23 mouse cellular contexts compared by ENCODE assay signal in the genomic region with DNA sequence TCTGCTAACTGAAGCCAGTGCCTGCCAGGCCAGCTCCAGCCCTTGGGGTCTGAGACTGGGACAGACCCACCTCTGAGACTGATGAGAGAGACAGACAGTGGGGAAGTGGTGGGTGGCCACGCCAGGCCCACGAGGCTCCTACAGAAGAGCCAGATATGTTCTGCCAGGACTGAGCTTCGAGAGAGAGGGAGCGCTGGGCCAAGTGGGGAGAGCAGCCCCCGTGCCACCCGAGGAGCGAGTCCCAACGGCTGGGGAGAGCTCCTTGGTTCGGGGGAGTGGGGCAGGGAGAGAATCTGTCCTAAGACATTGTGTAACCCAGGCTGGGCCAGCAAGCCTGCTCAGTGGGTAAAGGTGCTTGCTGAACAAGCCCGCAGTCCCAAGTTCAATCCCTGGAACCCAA. TPM values are rescaled to one million over a fixed set of nuclear protein-coding genes. Genes with fewer than 3 reads are reported as not detected.
A peak's percentile ranks its signal among the peaks of the same experiment; 100 is the strongest.
DNase-seq lines count a peak whose midpoint lies in the region; ATAC-seq lines count a peak whose summit lies in the region.
"Had no signal": no experiment of that assay in that cellular context is flagged by ENCODE, and none has a peak within 500 bp of the region (broad histone marks: within the 10 kb centered on the region; RNA-seq: fewer than 3 reads in every experiment).

No protein-coding gene starts in this region.

- intact Hi-C loops in gastrocnemius, postnatal 14 days (cut with DNase I; ENCODE audit: low total_unique reads) = no loop called here

- peaks cover 12% of the 10 kb centered on the region for H3K4me1 ChIP-seq in embryonic facial prominence, embryonic 13.5 days
- peaks cover 18% of the 10 kb centered on the region for H3K4me1 ChIP-seq in embryonic facial prominence, embryonic 10.5 days
- H3K4me1 ChIP-seq in heart, embryonic 10.5 days = peaks cover 14% of the 10 kb centered on the region

- H3K27ac ChIP-seq in embryonic facial prominence, embryonic 13.5 days = no peak overlapping the region
- no peak overlapping the region for H3K27ac ChIP-seq in embryonic facial prominence, embryonic 10.5 days (replicated peaks)
- no peak overlapping the region for H3K27ac ChIP-seq in heart, embryonic 10.5 days
- H3K27ac ChIP-seq: forebrain, embryonic 13.5 days; forebrain, embryonic 15.5 days had no signal

- no peak for DNase-seq in embryonic facial prominence, embryonic 10.5 days (ENCODE audit: low spot score)
- peak; percentile 27 for DNase-seq in gastrocnemius, postnatal 14 days
- no peak for DNase-seq in gastrocnemius, adult 8-10 months (ENCODE audit: low spot score in 2 of 2)
- peak; percentile 71 for DNase-seq in heart, embryonic 10.5 days (ENCODE audit: low spot score)
- DNase-seq in heart, adult 9 months (ENCODE audit: low spot score in 2 of 2) = no peak
- DNase-seq: adrenal gland, adult 8-10 months; adrenal gland, postnatal 14 days; adrenal gland, postnatal 36 days; B cell, adult 2 months; cerebellum, adult 11-12 months; cerebellum, adult 2 months; cerebellum, adult 9-10 months; cerebellum, postnatal 10 days; cerebellum, postnatal 25 days; forebrain, postnatal 0 days had no signal

- 0 out of 2 replicates have a peak overlapping the region, but pooled peaks have one; percentile 16 for H3K9ac ChIP-seq in embryonic facial prominence, embryonic 13.5 days
- H3K9ac ChIP-seq: forebrain, embryonic 13.5 days; forebrain, embryonic 15.5 days; forebrain, postnatal 0 days had no signal

- 70% methylated on average over 10 of the region's 10 CpGs for WGBS in embryonic facial prominence, embryonic 13.5 days
- WGBS in embryonic facial prominence, embryonic 10.5 days = 77% methylated on average over 10 of the region's 10 CpGs
- WGBS in heart, embryonic 10.5 days = 71% methylated on average over 10 of the region's 10 CpGs

- H3K27me3 ChIP-seq in embryonic facial prominence, embryonic 13.5 days = peaks cover 61% of the 10 kb centered on the region
- peaks cover 84% of the 10 kb centered on the region for H3K27me3 ChIP-seq in embryonic facial prominence, embryonic 10.5 days (replicated peaks; ENCODE audit: low read depth, poor library complexity, severe bottlenecking)
- peaks cover 86% of the 10 kb centered on the region for H3K27me3 ChIP-seq in heart, embryonic 10.5 days (ENCODE audit: insufficient read depth, poor library complexity, severe bottlenecking)
- H3K27me3 ChIP-seq: CH12.LX, Patski had no signal

- H3K4me2 ChIP-seq in embryonic facial prominence, embryonic 13.5 days = no peak overlapping the region
- H3K4me2 ChIP-seq: forebrain, embryonic 13.5 days; forebrain, embryonic 15.5 days had no signal

- ATAC-seq in embryonic facial prominence, embryonic 13.5 days (ENCODE audit: insufficient number of reproducible peaks, insufficient read depth, low FRiP score, low TSS enrichment, low read depth) = no peak
- ATAC-seq: activated CD4-positive, CD25-positive, alpha-beta regulatory T cell, adult 4 months; CD4-positive, CD25-positive, alpha-beta regulatory T cell, adult 4 months; forebrain, embryonic 13.5 days; forebrain, embryonic 15.5 days; forebrain, postnatal 0 days; Patski had no signal

- no peak overlapping the region for H3K4me3 ChIP-seq in embryonic facial prominence, embryonic 13.5 days
- no peak overlapping the region for H3K4me3 ChIP-seq in embryonic facial prominence, embryonic 10.5 days
- no peak overlapping the region for H3K4me3 ChIP-seq in heart, embryonic 10.5 days
- H3K4me3 ChIP-seq: forebrain, embryonic 13.5 days; forebrain, embryonic 15.5 days had no signal

- H3K9me3 ChIP-seq in embryonic facial prominence, embryonic 13.5 days = no peaks in the 10 kb centered on the region
- 0 out of 2 replicates have a peak, but pooled peaks cover 4% of the 10 kb centered on the region for H3K9me3 ChIP-seq in embryonic facial prominence, embryonic 10.5 days
- H3K9me3 ChIP-seq in heart, embryonic 10.5 days = no peaks in the 10 kb centered on the region
- H3K9me3 ChIP-seq: forebrain, embryonic 13.5 days; forebrain, embryonic 15.5 days had no signal

- H3K36me3 ChIP-seq in embryonic facial prominence, embryonic 13.5 days = no peaks in the 10 kb centered on the region
- no peaks in the 10 kb centered on the region for H3K36me3 ChIP-seq in embryonic facial prominence, embryonic 10.5 days (replicated peaks)
- no peaks in the 10 kb centered on the region for H3K36me3 ChIP-seq in heart, embryonic 10.5 days
- H3K36me3 ChIP-seq: forebrain, embryonic 15.5 days; G1E had no signal

RNA-seq across cellular contexts. Expression of gene Cilp2, which starts 10.5 kb away (rescaled TPM):
- 0.96 and 1.1 TPM in 2 replicates for polyA plus RNA-seq in embryonic facial prominence, embryonic 13.5 days (2015; fragmentation: Nextera tagmentation; extraction: Ambion mirVana)
- polyA plus RNA-seq in embryonic facial prominence, embryonic 10.5 days (2016; fragmentation: Nextera tagmentation; extraction: Ambion mirVana) = 0.39 and 0.54 TPM in 2 replicates
- total RNA-seq in gastrocnemius, postnatal 14 days (2021) = 10 to 100 TPM; 26.6 to 27.8 TPM
- total RNA-seq in gastrocnemius, adult 8-10 months (2022) = 1 to 10 TPM; 1.2 to 6.0 (median 2.1) TPM
- 0.48 and 0.63 TPM in 2 replicates for polyA plus RNA-seq in heart, embryonic 10.5 days (2016; fragmentation: Nextera tagmentation; extraction: Ambion mirVana)
- polyA plus RNA-seq: activated CD4-positive, CD25-positive, alpha-beta regulatory T cell, adult 4 months; CD4-positive, CD25-positive, alpha-beta regulatory T cell, adult 4 months had no signal

RNA-seq across cellular contexts. Expression of gene Tssk6, which starts 25.0 kb away (rescaled TPM):
- 4.5 and 4.7 TPM in 2 replicates for polyA plus RNA-seq in embryonic facial prominence, embryonic 13.5 days (2015; fragmentation: Nextera tagmentation; extraction: Ambion mirVana)
- polyA plus RNA-seq in embryonic facial prominence, embryonic 10.5 days (2016; fragmentation: Nextera tagmentation; extraction: Ambion mirVana) = 4.4 and 4.8 TPM in 2 replicates
- under 1 TPM in 1 of 2 experiments, not detected in 1; 0.31 TPM for total RNA-seq in gastrocnemius, postnatal 14 days (2021)
- not detected for total RNA-seq in gastrocnemius, adult 8-10 months (2022)
- polyA plus RNA-seq in heart, embryonic 10.5 days (2016; fragmentation: Nextera tagmentation; extraction: Ambion mirVana) = 2.7 and 2.9 TPM in 2 replicates
- polyA plus RNA-seq: activated CD4-positive, CD25-positive, alpha-beta regulatory T cell, adult 4 months had no signal

RNA-seq across cellular contexts. Expression of gene Ndufa13, which starts 25.4 kb away (rescaled TPM):
- polyA plus RNA-seq in embryonic facial prominence, embryonic 13.5 days (2015; fragmentation: Nextera tagmentation; extraction: Ambion mirVana) = 178 and 184 TPM in 2 replicates
- 159 and 164 TPM in 2 replicates for polyA plus RNA-seq in embryonic facial prominence, embryonic 10.5 days (2016; fragmentation: Nextera tagmentation; extraction: Ambion mirVana)
- total RNA-seq in gastrocnemius, postnatal 14 days (2021) = 100 to 1,000 TPM; 265 to 294 TPM
- total RNA-seq in gastrocnemius, adult 8-10 months (2022) = 100 to 1,000 TPM; 248 to 328 (median 285) TPM
- 217 and 256 TPM in 2 replicates for polyA plus RNA-seq in heart, embryonic 10.5 days (2016; fragmentation: Nextera tagmentation; extraction: Ambion mirVana)

RNA-seq across cellular contexts. Expression of gene Yjefn3, which starts 25.5 kb away (rescaled TPM):
- 3.6 TPM in 2 replicates for polyA plus RNA-seq in embryonic facial prominence, embryonic 13.5 days (2015; fragmentation: Nextera tagmentation; extraction: Ambion mirVana)
- 4.2 and 4.3 TPM in 2 replicates for polyA plus RNA-seq in embryonic facial prominence, embryonic 10.5 days (2016; fragmentation: Nextera tagmentation; extraction: Ambion mirVana)
- total RNA-seq in gastrocnemius, postnatal 14 days (2021) = 10 to 100 TPM in 1 of 2 experiments, 1 to 10 TPM in 1; 7.8 to 10.2 TPM
- 10 to 100 TPM in 3 of 4 experiments, 1 to 10 TPM in 1; 8.2 to 10.8 (median 10.5) TPM for total RNA-seq in gastrocnemius, adult 8-10 months (2022)
- polyA plus RNA-seq in heart, embryonic 10.5 days (2016; fragmentation: Nextera tagmentation; extraction: Ambion mirVana) = 6.7 and 8.7 TPM in 2 replicates

RNA-seq across cellular contexts. Expression of gene Pbx4, which starts 44.7 kb away (rescaled TPM):
- 8.7 and 9.7 TPM in 2 replicates for polyA plus RNA-seq in embryonic facial prominence, embryonic 13.5 days (2015; fragmentation: Nextera tagmentation; extraction: Ambion mirVana)
- polyA plus RNA-seq in embryonic facial prominence, embryonic 10.5 days (2016; fragmentation: Nextera tagmentation; extraction: Ambion mirVana) = 17.1 and 18.0 TPM in 2 replicates
- under 1 TPM in 1 of 2 experiments, not detected in 1; 0.37 TPM for total RNA-seq in gastrocnemius, postnatal 14 days (2021)
- total RNA-seq in gastrocnemius, adult 8-10 months (2022) = not detected
- 5.6 and 6.3 TPM in 2 replicates for polyA plus RNA-seq in heart, embryonic 10.5 days (2016; fragmentation: Nextera tagmentation; extraction: Ambion mirVana)

Comparison
In these comparisons a context has a peak if more than half of its experiments do, and no peak if none do; other contexts are left out.
1. DNase-seq: peak in gastrocnemius, postnatal 14 days (single experiment) and heart, embryonic 10.5 days (single experiment); none in embryonic facial prominence, embryonic 10.5 days (single experiment), gastrocnemius, adult 8-10 months (0 of 2) and heart, adult 9 months (0 of 2).